Mouse (Mus musculus) MEL (cell line): ENCODE results near the gene Tmem54.

ENCODE experiments used
- CHD1 ChIP-seq: IDR thresholded peaks from 2 replicates; pipeline ENCODE4 v1.6.1; 2012; ENCODE audit warnings: low read depth, mild to moderate bottlenecking, inconsistent platforms, low read length, improper control_type of control experiment
- CTCF ChIP-seq, 3 experiments: IDR thresholded peaks in 2 of 3; conservative IDR thresholded peaks in 1 of 3; 2 replicates each; pipeline ENCODE4 v1.5.1; 2011 to 2012; ENCODE audit warnings: low read length in 3 of 3, low read depth in 2 of 3, mild to moderate bottlenecking in 2 of 3, improper control_type of control experiment in 1 of 3, inconsistent platforms in 1 of 3, mixed read lengths in 1 of 3, moderate library complexity in 1 of 3; ENCODE audit not compliant: control insufficient read depth in 1 of 3, insufficient read depth in 1 of 3, poor library complexity in 1 of 3, severe bottlenecking in 1 of 3
- MAX ChIP-seq: IDR thresholded peaks from 2 replicates; pipeline ENCODE4 v1.6.1; 2011; ENCODE audit warnings: low read length, improper control_type of control experiment
- MYC ChIP-seq: IDR thresholded peaks from 2 replicates; pipeline ENCODE4 v1.6.1; 2011; ENCODE audit warnings: low read depth, mild to moderate bottlenecking, low read length, improper control_type of control experiment, moderate library complexity
- NRF1 ChIP-seq: IDR thresholded peaks from 2 replicates; pipeline ENCODE4 v1.6.1; 2014; ENCODE audit warnings: low read depth, mild to moderate bottlenecking, inconsistent platforms, low read length, improper control_type of control experiment, moderate library complexity; ENCODE audit not compliant: poor library complexity, insufficient read depth, severe bottlenecking
- POLR2A ChIP-seq, 2 experiments: IDR thresholded peaks; 2 replicates each; pipeline ENCODE4 v1.6.1; 2011 to 2012; ENCODE audit warnings: low read length in 2 of 2, mild to moderate bottlenecking in 2 of 2, control low read depth in 1 of 2, improper control_type of control experiment in 1 of 2, low read depth in 1 of 2, moderate library complexity in 1 of 2; ENCODE audit not compliant: control insufficient read depth in 1 of 2, insufficient read depth in 1 of 2, poor library complexity in 1 of 2
- RCOR1 ChIP-seq: IDR thresholded peaks from 2 replicates; pipeline ENCODE4 v1.6.1; 2012; ENCODE audit warnings: low read depth, mild to moderate bottlenecking, inconsistent platforms, low read length, improper control_type of control experiment
- TAL1 ChIP-seq: IDR thresholded peaks from 2 replicates; pipeline ENCODE4 v1.6.1; 2012; ENCODE audit warnings: mild to moderate bottlenecking, inconsistent platforms, low read length, moderate library complexity, mixed read lengths

GRCm38 (mm10) chr4:129136189-129136578 is 30.8 kb downstream of the Tmem54 start:
- TF ChIP-seq NRF1 (no peak), CTCF (IDR thresholded peaks at IDR 0.05 in 2 of 3, conservative IDR thresholded peaks at IDR 0.05 in 1 of 3; ENCODE audit: control insufficient read depth in 1 of 3, insufficient read depth in 1 of 3, low read depth in 2 of 3, low read length in 3 of 3, poor library complexity in 1 of 3, severe bottlenecking in 1 of 3) (no peak), TAL1 (no peak), MAX (no peak), MYC (no peak), CHD1 (no peak), RCOR1 (no peak), POLR2A (IDR thresholded peaks at IDR 0.05; ENCODE audit: control insufficient read depth in 1 of 2, insufficient read depth in 1 of 2, low read depth in 1 of 2, low read length in 2 of 2, poor library complexity in 1 of 2) (no peak)
